Mouse (Mus musculus) kidney, postnatal 4 days (tissue): ENCODE measurements around the gene Disc1.

Source experiments
- DNase-seq, 2 experiments: peaks; one replicate each; pipeline ENCODE4 v3.0.0; 2021; ENCODE audit warnings: mixed read lengths in 2 of 2

Gene Disc1

DNA sequence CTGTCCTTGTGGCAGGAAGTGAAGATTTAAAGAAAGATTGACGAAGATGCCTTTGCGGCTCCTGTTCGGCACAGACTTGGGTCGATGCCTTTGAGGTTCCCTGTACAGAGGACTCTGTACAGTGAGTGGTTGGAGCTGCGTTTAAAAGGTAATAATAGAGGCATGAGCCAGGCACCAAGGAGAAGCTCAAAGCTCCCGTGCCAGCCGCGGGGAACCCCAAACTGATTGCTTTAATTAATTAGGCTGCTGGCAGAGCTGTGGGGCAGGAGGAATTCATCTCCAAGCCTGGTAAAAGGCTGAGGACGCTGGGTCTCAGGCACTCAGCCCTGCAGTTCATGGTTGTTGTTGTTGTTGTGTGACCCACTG lies 130.4 kb downstream of the Disc1 start:
- DNase-seq = no peak

DNA sequence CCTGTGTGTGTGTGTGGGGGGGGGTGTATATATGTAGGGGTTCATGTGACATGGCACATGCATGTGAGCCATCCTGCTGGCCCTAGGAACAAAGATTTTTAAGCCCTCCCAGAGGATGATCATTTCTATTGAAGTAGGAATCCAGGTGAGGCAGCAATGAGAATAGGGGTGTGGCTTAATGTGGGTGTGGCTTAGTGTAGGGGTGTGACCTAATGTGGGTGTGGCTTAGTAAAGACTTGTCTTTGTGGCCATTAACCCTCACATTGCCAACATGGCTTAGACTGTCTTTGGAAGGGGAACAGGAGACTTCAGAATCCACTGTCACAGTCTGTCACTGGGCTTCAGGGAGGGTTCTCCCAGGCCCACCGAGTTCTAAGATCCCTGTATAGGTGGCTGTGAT lies 130.9 kb downstream of the Disc1 start:
- DNase-seq = no peak

DNA sequence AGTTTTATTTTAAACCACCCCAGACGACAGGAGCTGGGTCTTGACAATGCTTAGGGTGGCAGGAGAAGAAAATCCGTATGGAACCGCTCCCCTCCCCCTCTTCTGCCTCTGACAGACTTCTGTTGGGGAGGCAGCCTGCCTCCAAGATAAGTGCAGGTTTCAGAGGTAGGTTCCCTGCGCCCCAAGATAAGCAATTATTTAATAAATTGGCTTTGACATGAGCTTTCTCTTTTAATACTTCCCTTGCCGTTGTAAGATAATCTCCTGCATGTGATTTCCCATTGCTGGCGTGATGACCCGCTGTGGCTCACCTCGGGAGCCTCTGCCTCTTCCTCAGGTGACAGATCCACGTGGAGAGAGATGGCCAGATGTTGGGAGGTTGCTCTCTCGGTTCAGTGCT lies 133.0 kb downstream of the Disc1 start:
- no peak for DNase-seq

DNA sequence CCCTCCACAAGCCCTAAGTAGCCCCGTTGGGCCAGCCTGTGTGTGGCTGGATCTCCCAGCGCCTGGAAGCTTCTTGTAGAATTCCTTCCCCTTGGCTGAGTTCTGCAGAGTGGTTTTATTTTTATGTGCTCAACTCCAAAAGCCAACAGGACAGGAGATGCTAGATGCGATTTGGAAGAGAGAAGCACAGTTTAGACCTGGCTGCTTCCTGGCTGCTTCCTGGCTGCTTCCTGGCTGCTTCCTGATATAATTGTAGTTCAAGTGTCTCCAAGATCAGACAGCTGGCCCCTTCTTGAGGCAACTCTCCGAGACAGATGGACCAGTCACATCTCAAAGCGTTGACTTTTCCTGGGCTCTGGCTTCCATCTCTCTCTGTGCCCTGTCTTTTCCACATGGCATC lies 139.7 kb downstream of the Disc1 start:
- no peak for DNase-seq

DNA sequence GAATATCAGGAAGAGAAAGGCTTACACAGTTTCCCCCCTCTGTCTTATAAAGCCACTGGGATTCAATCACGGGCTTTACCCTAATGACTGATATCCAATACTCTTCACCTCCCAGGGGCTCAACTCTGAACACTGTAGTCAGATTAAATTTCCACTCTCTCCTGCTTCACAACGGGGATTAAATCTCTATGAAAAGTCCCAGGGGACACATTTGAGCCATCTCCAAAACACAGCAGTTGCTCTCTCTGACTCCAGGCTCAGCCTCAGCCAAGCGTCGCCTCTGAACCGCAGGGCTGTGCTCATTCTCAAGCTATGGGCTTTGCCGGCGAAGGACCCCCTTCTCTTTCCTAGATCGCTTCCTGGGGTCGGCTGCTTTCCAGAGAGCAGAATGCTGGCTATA lies 141.1 kb downstream of the Disc1 start:
- peak in 1 of 2 experiments; percentile 41 for DNase-seq

DNA sequence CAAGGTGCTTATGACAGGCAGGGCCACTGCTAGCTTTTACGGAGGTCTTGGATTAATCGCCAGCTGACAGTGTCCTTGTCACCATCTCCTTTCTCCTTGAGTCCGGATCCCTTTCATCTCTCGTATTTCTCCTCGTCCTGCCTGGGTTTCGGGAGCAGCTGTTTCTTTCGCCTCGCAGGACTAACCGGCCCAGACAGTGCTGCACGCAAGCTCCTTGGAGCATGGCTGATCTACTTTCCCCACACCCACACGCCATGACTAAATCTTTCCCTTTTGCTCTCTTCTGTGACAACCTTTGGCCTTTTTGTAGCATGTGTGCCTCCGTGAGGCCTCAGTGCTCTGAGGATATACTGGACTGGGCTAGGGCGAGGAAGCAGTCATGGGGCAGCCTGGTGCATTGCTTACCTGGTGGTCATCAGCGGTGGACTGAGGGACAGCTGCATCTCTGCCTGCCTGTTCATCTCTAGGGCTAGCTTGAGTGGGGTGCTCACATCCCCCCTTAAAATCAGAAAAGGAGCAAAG lies 142.6 kb downstream of the Disc1 start:
- DNase-seq = no peak

DNA sequence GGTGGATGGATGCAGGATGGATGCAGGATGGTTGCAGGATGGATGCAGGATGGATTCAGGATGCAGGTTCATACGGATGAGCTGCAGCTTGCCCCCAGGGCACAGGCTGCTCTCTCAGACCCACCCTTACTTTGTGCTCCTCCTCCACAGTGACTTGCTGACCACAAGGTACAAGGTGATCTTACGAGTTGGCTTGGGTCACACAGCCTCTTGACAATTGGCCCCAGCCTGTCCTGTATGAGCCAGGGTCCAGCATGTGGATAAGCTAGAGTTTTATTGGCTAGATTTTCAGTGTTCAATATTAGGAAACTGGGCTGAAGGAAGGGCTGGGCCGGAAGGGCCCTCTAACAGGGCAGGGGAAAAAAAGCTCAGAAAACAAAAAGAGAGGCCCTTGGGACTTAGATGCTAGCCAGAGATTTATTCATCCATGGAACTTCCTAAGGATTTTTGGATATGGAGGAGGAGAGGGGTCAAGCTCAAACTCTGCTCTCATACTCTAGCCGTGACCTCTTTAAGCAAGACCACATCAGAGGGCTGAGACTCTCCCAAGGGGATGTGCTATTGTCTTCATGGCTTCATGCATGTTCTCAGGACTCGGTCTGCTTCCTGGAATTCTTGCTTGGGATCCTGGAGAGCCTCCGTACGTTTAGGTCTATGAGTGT lies 143.5 kb downstream of the Disc1 start:
- peak in 1 of 2 experiments; percentile 45 for DNase-seq

DNA sequence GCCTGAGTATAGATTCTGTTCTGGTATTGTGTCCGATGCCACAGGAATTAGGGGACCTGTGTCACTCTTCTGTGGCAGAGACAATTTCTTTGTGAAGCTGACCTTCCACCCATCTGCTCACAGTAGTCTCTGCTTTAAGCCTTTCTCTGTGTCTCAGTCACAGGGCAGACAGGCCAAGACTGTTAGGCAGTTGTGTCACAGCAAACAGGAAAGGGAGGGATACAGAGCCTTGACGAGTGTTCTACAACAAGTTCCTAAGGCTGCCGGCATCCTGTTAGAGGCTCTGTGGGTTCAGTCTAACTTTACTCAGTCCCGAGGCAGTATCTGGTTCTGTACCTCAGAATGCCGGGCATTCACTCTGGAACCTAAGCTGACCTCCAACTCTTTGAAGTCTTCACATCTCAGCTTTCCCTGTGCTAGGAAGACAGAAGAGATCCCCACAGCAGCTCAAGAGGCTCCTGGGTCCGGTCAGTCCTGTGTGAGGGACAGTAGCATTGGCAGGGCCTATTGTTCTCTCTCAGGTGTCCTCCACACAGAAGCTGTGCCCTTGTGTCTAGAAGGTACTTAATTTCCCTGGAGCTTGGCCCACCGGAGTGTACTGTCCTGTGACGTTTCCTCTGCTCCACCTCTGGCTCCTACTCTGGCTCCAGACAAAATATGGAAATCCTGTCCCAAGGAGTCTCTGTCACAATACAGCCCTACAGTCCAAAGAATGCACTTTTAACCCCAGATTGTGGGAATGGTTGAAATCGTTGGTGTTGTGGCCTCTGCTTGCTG lies 144.6 kb downstream of the Disc1 start:
- DNase-seq = peak in 1 of 2 experiments; percentile 35

DNA sequence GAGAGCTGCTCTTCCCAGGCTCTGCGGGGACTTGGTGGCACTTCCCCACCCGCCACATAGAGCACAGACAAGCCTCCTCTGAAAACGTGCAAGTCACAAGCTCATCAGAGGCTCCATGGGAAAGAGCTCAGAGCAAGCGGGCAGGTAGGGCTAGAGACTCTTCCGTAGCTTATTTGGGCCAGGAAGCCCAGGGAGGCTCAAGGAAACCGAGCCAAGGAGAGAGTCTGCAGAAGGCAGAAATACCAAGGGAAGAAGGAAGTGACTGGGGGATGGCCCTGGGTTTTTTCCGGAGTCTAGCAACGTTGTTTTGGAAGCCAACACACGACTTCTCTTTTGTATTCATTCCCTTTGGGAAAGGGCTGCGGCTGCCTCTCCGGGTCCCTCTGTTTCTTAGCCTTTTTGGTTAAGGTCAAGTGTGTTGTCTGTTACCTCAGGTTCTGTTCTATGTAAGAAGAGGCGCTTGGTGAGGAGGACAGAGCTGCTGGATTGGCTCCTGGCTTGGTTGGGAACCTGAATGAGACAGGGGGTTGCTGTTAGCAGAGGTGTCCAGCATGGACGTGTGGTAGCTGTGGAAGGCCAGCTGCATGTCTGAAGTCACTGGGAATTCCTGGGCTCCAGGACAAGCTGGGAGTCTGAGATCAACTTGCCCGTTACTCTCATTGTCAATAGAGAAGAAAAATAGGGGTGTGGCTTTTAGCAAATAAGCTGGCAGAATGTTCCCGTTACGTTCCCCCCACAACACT lies 145.4 kb downstream of the Disc1 start:
- peak in 1 of 2 experiments; percentile 36 for DNase-seq

DNA sequence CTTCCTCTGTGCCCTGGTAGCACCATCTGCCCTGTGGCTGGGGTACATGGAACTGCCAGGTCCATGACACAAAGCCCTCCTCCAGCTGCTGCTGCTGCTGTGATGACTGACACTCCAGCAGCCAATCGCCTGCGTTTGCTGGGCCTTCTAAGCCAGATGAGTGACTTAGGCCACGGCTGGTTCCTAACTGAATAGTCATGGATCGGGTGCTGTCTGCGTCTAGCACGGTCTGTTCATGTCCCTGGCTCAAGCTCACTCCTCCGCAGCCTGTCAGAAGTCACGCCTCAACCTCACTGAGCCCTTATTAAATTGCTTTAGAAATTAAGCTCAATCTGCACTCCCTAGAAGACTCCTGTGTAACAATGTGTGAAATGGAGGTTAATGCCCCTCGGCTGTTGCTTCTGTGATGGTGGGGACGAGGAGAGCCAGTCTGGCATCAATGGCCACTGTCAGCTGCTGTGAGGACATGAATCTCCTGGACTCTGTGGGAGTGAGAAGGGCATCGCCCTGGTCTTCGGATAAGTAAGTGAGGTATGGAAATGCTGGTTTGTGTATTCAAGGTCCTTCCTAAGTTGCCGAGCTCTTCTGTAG lies 146.4 kb downstream of the Disc1 start:
- DNase-seq = peak; percentile 50 to 65

DNA sequence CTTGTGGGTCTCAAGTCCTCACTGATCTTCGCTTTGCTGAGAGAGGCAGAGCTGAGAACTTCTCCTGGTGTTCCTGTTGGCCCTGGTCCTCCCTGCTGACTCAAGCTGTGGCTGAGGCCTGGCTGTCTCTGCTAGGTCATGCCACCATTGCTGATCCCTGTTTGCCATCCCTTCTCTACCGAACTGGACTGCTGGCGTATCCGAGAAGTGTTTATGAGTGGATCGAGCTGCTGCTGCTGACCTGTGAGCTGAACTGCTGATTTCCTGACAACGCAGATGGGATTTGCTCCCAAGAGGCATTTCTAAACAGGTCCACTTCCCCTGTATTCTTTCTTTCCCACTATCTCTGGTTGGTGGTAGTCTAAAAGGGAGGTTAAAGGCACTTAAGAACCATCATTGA lies 147.7 kb downstream of the Disc1 start:
- DNase-seq = no peak

DNA sequence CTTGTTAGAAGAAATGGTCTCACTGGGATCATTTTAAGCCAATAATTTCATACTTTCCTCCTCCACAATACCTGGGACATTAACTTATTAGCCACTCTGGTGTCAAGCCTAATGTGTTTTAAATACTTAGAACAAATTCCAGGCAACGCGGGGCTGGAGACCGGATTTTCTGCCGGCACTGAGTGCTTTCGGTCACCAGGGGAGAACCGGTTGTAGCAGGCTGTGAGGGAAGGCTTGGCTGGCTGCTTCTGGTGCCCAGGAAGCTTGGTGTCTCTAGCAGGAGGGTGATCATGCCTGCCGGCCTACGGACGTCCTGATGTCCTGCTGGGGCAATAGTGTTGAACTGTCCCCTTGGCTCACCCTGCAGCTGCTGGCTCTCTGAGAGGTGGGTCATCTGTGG lies 149.0 kb downstream of the Disc1 start:
- peak in 1 of 2 experiments; percentile 52 for DNase-seq

DNA sequence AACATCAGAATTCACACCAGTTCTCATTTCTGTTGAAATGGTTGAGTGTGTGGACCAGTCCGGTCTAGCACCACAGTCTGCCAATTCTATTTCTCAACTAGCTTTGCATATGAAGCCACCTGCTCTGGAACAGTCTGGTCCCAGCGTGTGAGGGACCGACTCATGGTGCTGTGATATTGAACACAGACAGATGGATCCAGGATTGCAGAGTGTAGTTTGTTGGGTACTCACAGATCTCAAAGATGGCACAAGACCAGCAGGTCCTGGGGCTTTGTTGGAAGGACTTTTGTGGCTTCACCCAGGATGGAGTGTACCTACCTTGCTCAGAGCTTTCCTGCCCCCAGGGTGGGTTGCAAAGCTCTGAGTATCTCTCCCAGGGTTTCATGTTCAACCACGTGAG lies 151.6 kb downstream of the Disc1 start:
- no peak for DNase-seq

DNA sequence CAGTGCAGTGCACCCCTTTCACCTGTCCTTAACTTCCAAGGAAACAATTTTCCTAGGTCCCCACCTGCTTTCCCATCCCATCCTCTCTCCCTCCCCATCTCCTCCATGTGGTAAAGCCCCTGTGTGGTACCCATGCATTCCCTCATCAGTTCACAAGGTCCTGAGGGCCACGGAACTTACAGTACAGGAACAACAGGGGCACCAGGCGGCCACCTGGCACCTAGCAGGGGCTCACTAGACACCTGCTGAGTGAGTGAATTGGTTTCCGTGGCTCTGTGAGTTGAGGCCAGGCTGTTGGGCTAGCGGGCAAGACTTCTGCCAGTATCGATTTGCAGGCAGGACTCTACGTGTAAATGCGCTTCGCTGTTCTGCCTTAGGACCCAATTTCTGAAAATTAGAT lies 152.4 kb downstream of the Disc1 start:
- no peak for DNase-seq

DNA sequence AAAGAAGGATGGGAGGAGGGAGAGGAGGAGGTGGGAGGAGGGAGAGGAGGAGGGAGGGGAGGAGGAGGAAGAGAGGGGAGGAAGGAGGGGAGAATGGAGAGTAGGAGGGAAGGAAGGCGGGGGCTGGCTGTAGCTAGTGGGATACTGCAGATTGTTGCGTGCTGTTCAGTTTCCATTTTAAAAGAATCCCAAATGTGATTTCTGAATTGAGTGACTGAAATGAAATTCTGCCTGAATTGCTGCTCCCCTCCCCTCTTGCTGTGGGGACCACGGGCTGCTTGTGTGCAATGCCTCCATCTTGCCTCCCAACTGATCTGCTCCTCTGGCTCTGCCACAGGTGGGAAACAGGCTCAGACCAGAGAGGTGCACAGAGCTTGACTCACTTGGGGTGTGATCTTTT lies 153.0 kb downstream of the Disc1 start:
- no peak for DNase-seq

DNA sequence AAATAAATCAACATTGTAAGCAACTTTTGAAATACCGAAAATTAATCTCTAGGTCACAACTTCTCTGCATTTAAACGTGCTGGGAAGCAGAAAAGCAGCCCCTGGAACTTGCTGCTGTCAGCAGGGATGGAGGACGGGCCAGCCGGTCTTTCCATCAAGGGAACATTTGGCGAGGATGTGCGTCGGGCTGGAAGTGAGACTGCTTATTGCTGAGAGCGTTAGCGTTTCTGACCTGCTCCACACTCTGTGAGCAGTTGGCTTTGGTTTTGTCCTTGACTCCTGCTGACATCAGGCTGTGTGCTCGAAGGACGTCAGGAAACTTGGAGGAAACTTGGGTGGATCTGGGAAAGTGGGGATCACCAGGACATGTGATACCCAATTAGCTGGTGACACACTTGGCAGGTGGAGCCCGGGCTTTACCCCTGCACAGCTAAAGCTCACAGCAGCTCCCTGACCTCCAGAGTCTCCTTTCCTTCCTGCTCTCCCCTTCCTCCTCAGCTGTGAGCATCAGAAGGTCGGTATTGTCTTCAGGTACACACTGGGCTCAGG lies 158.7 kb downstream of the Disc1 start:
- DNase-seq = no peak

DNA sequence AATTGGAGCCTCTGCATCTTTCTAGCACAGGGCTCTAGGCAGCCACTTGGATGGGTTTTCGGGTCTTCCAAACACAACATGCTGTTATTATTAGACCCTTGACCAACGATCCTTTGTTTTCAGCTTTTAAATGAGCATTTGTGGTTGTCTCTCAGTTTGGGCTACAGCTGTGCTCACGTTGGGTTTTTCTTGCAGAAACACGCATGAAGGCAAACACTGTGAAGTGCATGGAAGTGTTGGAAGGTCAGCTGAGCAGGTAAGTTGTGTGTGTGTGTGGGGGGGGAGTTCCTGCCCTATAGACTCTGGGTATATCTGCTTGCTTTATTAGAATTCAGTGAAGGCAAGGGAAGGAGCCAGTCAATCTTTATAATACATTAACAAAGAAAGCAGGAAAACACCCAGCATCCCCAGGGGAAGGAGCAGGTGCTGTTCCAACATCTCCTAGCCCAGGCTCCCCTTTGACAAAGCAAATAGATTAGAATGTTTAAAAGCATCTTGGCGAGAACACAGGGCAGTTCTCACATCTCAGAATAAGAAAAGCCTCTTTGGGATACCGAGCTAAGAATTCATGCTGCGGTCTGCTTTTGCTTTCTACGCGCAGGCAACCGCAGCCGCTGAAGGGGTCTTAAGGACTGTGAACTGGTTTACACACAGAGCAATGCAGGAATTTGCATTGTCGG lies 164.0 kb downstream of the Disc1 start:
- no peak for DNase-seq

DNA sequence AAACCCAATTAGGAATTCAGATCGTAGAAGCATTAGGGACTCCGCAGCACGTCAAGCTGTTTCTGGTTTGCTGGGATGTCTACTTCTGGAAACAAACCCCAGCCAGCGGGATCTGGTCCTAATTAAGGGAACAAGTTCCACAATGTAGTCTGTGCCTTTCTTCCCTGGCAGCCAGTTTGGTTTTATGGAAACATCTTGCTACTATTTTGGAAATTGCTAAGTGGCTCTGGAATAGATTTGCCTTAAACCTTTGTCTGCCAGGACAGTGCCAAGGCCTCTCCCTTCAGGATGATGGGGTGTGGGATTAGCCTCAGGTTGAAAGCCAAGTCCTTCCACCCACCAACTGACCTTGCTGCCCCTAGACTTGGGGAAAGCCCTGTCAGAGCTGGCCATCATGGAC lies 164.7 kb downstream of the Disc1 start:
- DNase-seq = no peak

DNA sequence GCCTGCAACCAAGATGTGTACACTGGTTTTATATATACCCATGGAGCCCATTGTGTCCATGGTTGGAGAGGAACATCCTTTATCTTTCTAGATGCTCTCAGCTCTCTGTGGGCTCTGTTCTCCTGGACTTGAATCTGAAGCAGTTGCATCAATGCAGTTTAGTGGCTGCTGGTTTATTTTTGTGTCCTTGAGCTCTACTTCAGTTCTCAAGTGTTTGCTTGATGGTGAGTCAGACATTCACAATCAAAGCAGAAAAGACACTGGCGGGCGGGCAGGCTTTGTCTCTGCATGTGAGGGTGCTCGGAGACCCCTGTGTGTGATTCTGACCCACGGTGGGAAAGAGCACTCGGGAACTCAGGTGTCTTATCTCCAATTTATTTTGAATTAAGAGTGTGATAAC lies 166.6 kb downstream of the Disc1 start:
- DNase-seq = no peak

DNA sequence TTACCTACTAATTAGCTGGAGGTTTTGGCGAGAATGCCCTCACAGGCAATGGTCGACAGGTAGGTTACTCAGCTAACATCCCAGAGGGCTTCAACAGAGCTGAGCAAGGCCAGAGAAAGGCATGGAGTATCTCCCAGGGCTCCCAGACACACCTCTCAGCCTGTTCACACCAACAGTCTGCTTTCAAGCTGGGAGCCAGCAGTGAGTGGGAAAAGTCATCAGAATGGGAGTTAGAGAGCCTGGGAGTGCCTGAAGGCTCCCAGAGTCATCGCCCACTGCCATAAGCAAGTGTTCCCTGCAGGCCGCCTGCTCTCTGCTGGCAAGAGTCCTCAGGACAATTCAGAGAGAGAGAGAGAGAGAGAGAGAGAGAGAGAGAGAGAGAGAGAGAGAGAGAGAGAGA lies 167.1 kb downstream of the Disc1 start:
- DNase-seq = no peak

DNA sequence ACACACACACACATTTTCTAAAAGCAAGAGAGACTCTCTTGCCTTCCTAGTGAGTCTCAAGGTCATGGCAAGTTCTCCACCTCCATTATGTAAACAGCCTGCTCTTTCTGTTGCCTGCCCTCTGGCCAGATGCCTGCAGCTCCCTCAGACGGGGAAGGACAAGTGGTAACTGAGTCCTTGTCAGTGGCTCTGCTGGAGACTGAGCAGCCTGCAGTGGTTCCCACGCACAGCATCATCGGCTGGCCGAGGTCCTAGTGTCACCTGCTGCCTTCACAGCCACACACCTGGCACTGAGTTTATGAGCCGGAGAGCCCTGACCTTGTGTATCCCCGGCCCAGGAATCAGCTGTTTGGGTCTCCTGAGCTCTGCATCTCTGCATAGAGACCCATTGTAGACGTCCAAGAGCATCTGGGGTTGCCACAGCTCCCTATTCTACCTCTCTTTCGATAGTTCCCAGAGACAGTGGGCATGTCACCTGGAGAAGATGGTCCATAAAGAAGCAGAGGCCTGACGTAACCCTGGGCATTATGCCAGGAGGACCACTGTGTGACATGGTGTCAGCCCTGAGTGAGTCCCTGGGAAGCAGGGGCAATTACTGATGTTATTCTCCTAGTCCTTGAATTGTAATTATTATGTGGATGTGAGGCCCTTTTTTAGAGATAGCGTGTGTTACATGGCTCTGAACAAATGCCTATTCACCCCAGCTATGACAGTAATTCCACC lies 169.2 kb downstream of the Disc1 start:
- peak in 1 of 2 experiments; percentile 49 for DNase-seq

DNA sequence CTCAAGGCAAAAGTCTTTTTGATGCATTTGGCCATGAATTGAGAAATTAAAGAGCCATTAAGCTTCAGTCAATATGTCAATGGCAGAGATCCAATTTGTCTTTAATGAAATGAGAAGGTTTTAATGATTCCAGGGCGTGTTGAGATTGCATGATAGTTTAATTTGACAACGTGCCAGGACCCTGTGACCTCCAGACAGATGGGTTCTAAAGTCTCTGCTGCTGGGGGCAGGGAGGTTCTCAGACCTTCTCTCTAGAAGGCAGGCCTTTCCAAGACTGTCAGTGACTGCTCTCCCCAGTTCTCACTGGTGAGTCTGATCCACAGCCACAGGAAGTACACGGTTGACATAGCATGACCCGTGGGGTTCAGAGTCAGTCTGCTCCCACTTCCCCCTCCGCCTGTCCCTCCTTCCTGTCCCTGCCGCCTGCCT lies 170.3 kb downstream of the Disc1 start:
- peak; percentile 57 to 68 for DNase-seq
